Mouse (Mus musculus): Measurements from ENCODE around the gene Marc2. TPM values are rescaled to one million over a fixed set of nuclear protein-coding genes. Genes with fewer than 3 reads are reported as not detected.

Gene Marc2
- total RNA-seq, 2 experiments from 2014 or later = 117 to 122 TPM

- DNase-seq (ENCODE audit: low spot score in 2 of 2) = peak in 1 of 2 experiments; percentile 15
Observed at GRCm38 (mm10) chr1:184857216-184857615, 11.0 kb upstream of the Marc2 start.

GRCm38 (mm10) chr1:184853922-184854321 lies 7.7 kb upstream of the Marc2 start:
- no peak for DNase-seq (ENCODE audit: low spot score in 2 of 2)

GRCm38 (mm10) chr1:184853339-184853738 lies 7.1 kb upstream of the Marc2 start:
- DNase-seq (ENCODE audit: low spot score in 2 of 2) = peak; percentile 32 to 67

- peak; percentile 59 to 86 for DNase-seq (ENCODE audit: low spot score in 2 of 2)
Observed at GRCm38 (mm10) chr1:184851741-184852618, 5.7 kb upstream of the Marc2 start.

GRCm38 (mm10) chr1:184851166-184851565 lies 4.9 kb upstream of the Marc2 start:
- no peak for DNase-seq (ENCODE audit: low spot score in 2 of 2)

- DNase-seq (ENCODE audit: low spot score in 2 of 2) = no peak
Observed at GRCm38 (mm10) chr1:184846973-184847372, 722 bp upstream of the Marc2 start.

GRCm38 (mm10) chr1:184845111-184846071 lies 860 bp downstream of the Marc2 start:
- DNase-seq (ENCODE audit: low spot score in 2 of 2) = peak; percentile 78 to 85

- peak in 1 of 2 experiments; percentile 17 for DNase-seq (ENCODE audit: low spot score in 2 of 2)
Observed at GRCm38 (mm10) chr1:184844326-184845066, 1.8 kb downstream of the Marc2 start.

GRCm38 (mm10) chr1:184837649-184838048 lies 8.6 kb downstream of the Marc2 start:
- DNase-seq (ENCODE audit: low spot score in 2 of 2) = no peak

GRCm38 (mm10) chr1:184836350-184836749 lies 9.9 kb downstream of the Marc2 start:
- DNase-seq (ENCODE audit: low spot score in 2 of 2) = no peak

- no peak for DNase-seq (ENCODE audit: low spot score in 2 of 2)
Observed at GRCm38 (mm10) chr1:184833499-184833898, 12.8 kb downstream of the Marc2 start.

- no peak for DNase-seq (ENCODE audit: low spot score in 2 of 2)
Observed at GRCm38 (mm10) chr1:184832211-184832610, 14.0 kb downstream of the Marc2 start.

- no peak for DNase-seq (ENCODE audit: low spot score in 2 of 2)
Observed at GRCm38 (mm10) chr1:184829897-184830296, 16.4 kb downstream of the Marc2 start.

- DNase-seq (ENCODE audit: low spot score in 2 of 2) = peak in 1 of 2 experiments; percentile 29
Observed at GRCm38 (mm10) chr1:184827175-184827701, 19.0 kb downstream of the Marc2 start.

GRCm38 (mm10) chr1:184825093-184825492 lies 21.2 kb downstream of the Marc2 start:
- peak in 1 of 2 experiments; percentile 48 for DNase-seq (ENCODE audit: low spot score in 2 of 2)

- DNase-seq (ENCODE audit: low spot score in 2 of 2) = peak; percentile 66 to 92
Observed at GRCm38 (mm10) chr1:184824439-184824851, 21.8 kb downstream of the Marc2 start.

GRCm38 (mm10) chr1:184822678-184823077 lies 23.6 kb downstream of the Marc2 start:
- peak in 1 of 2 experiments; percentile 67 for DNase-seq (ENCODE audit: low spot score in 2 of 2)

- DNase-seq (ENCODE audit: low spot score in 2 of 2) = no peak
Observed at GRCm38 (mm10) chr1:184817768-184818167, 28.5 kb downstream of the Marc2 start.

- DNase-seq (ENCODE audit: low spot score in 2 of 2) = no peak
Observed at GRCm38 (mm10) chr1:184811716-184812250, 34.5 kb downstream of the Marc2 start.

All from layer of hippocampus, adult 18-20 months (tissue).